Mouse (Mus musculus): ENCODE data around the gene Fmnl3.
"Not testable (repeated sequence)": the region's sequence is repeated elsewhere in the genome, so short reads cannot be mapped to it uniquely, and the experiment has no call there.

Gene Fmnl3

GRCm38 (mm10) chr15:99390472-99391401 lies 20.5 kb upstream of the Fmnl3 start:
- intact Hi-C loops (cut with DNase I), result no loop called here

- intact Hi-C loops (cut with DNase I), result no loop called here
Measured at GRCm38 (mm10) chr15:99387976-99388375, 17.7 kb upstream of the Fmnl3 start.

GRCm38 (mm10) chr15:99386796-99387195 lies 16.5 kb upstream of the Fmnl3 start:
- intact Hi-C loops (cut with DNase I), result no loop called here

GRCm38 (mm10) chr15:99386110-99386509 lies 15.8 kb upstream of the Fmnl3 start:
- intact Hi-C loops (cut with DNase I), result not testable (repeated sequence)

- intact Hi-C loops (cut with DNase I), result no loop called here
Measured at GRCm38 (mm10) chr15:99384071-99384470, 13.8 kb upstream of the Fmnl3 start.

GRCm38 (mm10) chr15:99382893-99383292 lies 12.6 kb upstream of the Fmnl3 start:
- intact Hi-C loops (cut with DNase I), result no loop called here

- intact Hi-C loops (cut with DNase I), result no loop called here
Measured at GRCm38 (mm10) chr15:99376240-99376639, 6.0 kb upstream of the Fmnl3 start.

GRCm38 (mm10) chr15:99375581-99375980 lies 5.3 kb upstream of the Fmnl3 start:
- intact Hi-C loops (cut with DNase I), result no loop called here

GRCm38 (mm10) chr15:99375036-99375435 lies 4.8 kb upstream of the Fmnl3 start:
- intact Hi-C loops (cut with DNase I), result no loop called here

GRCm38 (mm10) chr15:99372761-99373160 lies 2.5 kb upstream of the Fmnl3 start:
- intact Hi-C loops (cut with DNase I), result no loop called here

GRCm38 (mm10) chr15:99371526-99372340 lies 1.5 kb upstream of the Fmnl3 start:
- intact Hi-C loops (cut with DNase I), result no loop called here

- intact Hi-C loops (cut with DNase I), result loop anchor here (5.0 kb wide), 1 partner anchor 37 kb away; no protein-coding TSS in a partner anchor
Measured at GRCm38 (mm10) chr15:99369391-99370171, 701 bp downstream of the Fmnl3 start.

- intact Hi-C loops (cut with DNase I), result loop anchor here (5.0 kb wide), 1 partner anchor 36 kb away; no protein-coding TSS in a partner anchor
Measured at GRCm38 (mm10) chr15:99368583-99369266, 1.6 kb downstream of the Fmnl3 start.

- intact Hi-C loops (cut with DNase I), result loop anchor here (5.0 kb wide), 1 partner anchor 33 kb away; no protein-coding TSS in a partner anchor
Measured at GRCm38 (mm10) chr15:99364921-99365320, 5.4 kb downstream of the Fmnl3 start.

- intact Hi-C loops (cut with DNase I), result no loop called here
Measured at GRCm38 (mm10) chr15:99364022-99364530, 6.2 kb downstream of the Fmnl3 start.

- intact Hi-C loops (cut with DNase I), result no loop called here
Measured at GRCm38 (mm10) chr15:99358952-99359351, 11.3 kb downstream of the Fmnl3 start.

GRCm38 (mm10) chr15:99356462-99356861 lies 13.8 kb downstream of the Fmnl3 start:
- intact Hi-C loops (cut with DNase I), result no loop called here

- intact Hi-C loops (cut with DNase I), result no loop called here
Measured at GRCm38 (mm10) chr15:99355660-99356059, 14.6 kb downstream of the Fmnl3 start.

GRCm38 (mm10) chr15:99352306-99352705 lies 18.0 kb downstream of the Fmnl3 start:
- intact Hi-C loops (cut with DNase I), result no loop called here

- intact Hi-C loops (cut with DNase I), result no loop called here
Measured at GRCm38 (mm10) chr15:99351610-99352009, 18.7 kb downstream of the Fmnl3 start.

All from adrenal gland (tissue).